Mouse (Mus musculus): ENCODE data around the gene Sall4. TPM values are rescaled to one million over a fixed set of nuclear protein-coding genes. Genes with fewer than 3 reads are reported as not detected.
"Not testable (repeated sequence)": the region's sequence is repeated elsewhere in the genome, so short reads cannot be mapped to it uniquely, and the experiment has no call there.

Sall4 gene
- polyA plus RNA-seq, 1 experiment from 2014 or later: 37.2 TPM

GRCm38 (mm10) chr2:168764460-168764867 is 3.3 kb downstream of the Sall4 start:
- Histone ChIP-seq H3K36me3 (ENCODE audit: control insufficient read depth, insufficient read depth, low read length) (no peaks in the 10 kb centered on the region), H3K27ac (ENCODE audit: low read depth, low read length) (0 out of 2 replicates have a peak overlapping the region, but pooled peaks have one; percentile 89), H3K9me3 (ENCODE audit: control insufficient read depth, low read length) (no peaks in the 10 kb centered on the region), H3K4me2 (peak overlapping the region; percentile 81), H3K27me3 (ENCODE audit: control insufficient read depth, insufficient read depth, low read length) (peaks cover 5% of the 10 kb centered on the region; the same call in 1 of the 2 replicates), H3K4me3 (ENCODE audit: low read depth, low read length) (peak overlapping the region; percentile 88), H3K9ac (ENCODE audit: low read length) (peak overlapping the region; percentile 22; the same call in 1 of the 2 replicates), H3K4me1 (ENCODE audit: control insufficient read depth, insufficient read depth, low read length) (peaks cover 34% of the 10 kb centered on the region)
- WGBS: 2% methylated on average over 9 of the region's 9 CpGs
- ATAC-seq (ENCODE audit: low FRiP score): no peak
- DNase-seq (ENCODE audit: low spot score, missing footprints): peak; percentile 93

GRCm38 (mm10) chr2:168763785-168764184 is 4.0 kb downstream of the Sall4 start:
- Histone ChIP-seq H3K4me3 (ENCODE audit: low read depth, low read length) (peak overlapping the region; percentile 88), H3K4me1 (ENCODE audit: control insufficient read depth, insufficient read depth, low read length) (peaks cover 33% of the 10 kb centered on the region), H3K9ac (ENCODE audit: low read length) (peak overlapping the region; percentile 22; the same call in 1 of the 2 replicates), H3K27ac (ENCODE audit: low read depth, low read length) (no peak overlapping the region), H3K27me3 (ENCODE audit: control insufficient read depth, insufficient read depth, low read length) (peaks cover 5% of the 10 kb centered on the region; the same call in 1 of the 2 replicates), H3K4me2 (peak overlapping the region; percentile 81), H3K36me3 (ENCODE audit: control insufficient read depth, insufficient read depth, low read length) (no peaks in the 10 kb centered on the region), H3K9me3 (ENCODE audit: control insufficient read depth, low read length) (no peaks in the 10 kb centered on the region)
- peak; percentile 93 for DNase-seq (ENCODE audit: low spot score, missing footprints)
- ATAC-seq (ENCODE audit: low FRiP score): no peak
- WGBS: 2% methylated on average over 7 of the region's 7 CpGs

GRCm38 (mm10) chr2:168762411-168762815 is 5.3 kb downstream of the Sall4 start:
- H3K4me2 ChIP-seq: peak overlapping the region; percentile 81
- DNase-seq (ENCODE audit: low spot score, missing footprints) (peak; percentile 90), ATAC-seq (ENCODE audit: low FRiP score) (no peak)
- peak overlapping the region; percentile 18; the same call in 1 of the 2 replicates for H3K27ac ChIP-seq (ENCODE audit: low read depth, low read length)
- H3K27me3 ChIP-seq (ENCODE audit: control insufficient read depth, insufficient read depth, low read length): no peaks in the 10 kb centered on the region
- H3K9ac ChIP-seq (ENCODE audit: low read length): peak overlapping the region; percentile 29; the same call in 1 of the 2 replicates
- peak overlapping the region; percentile 88 for H3K4me3 ChIP-seq (ENCODE audit: low read depth, low read length)
- peaks cover 33% of the 10 kb centered on the region for H3K4me1 ChIP-seq (ENCODE audit: control insufficient read depth, insufficient read depth, low read length)
- no peaks in the 10 kb centered on the region; the same call in 1 of the 2 replicates for H3K36me3 ChIP-seq (ENCODE audit: control insufficient read depth, insufficient read depth, low read length)
- 1% methylated on average over 12 of the region's 12 CpGs for WGBS
- H3K9me3 ChIP-seq (ENCODE audit: control insufficient read depth, low read length): no peaks in the 10 kb centered on the region

- Histone ChIP-seq H3K4me1 (ENCODE audit: control insufficient read depth, insufficient read depth, low read length) (peaks cover 33% of the 10 kb centered on the region), H3K27ac (ENCODE audit: low read depth, low read length) (peak overlapping the region; percentile 18; the same call in 1 of the 2 replicates), H3K4me2 (peak overlapping the region; percentile 81)
Observed at GRCm38 (mm10) chr2:168761954-168762353, 5.8 kb downstream of the Sall4 start.

GRCm38 (mm10) chr2:168761141-168761540 is 6.6 kb downstream of the Sall4 start:
- ATAC-seq (ENCODE audit: low FRiP score): no peak
- Histone ChIP-seq H3K4me1 (ENCODE audit: control insufficient read depth, insufficient read depth, low read length) (peaks cover 33% of the 10 kb centered on the region), H3K27ac (ENCODE audit: low read depth, low read length) (no peak overlapping the region), H3K9ac (ENCODE audit: low read length) (no peak overlapping the region), H3K4me2 (no peak overlapping the region), H3K9me3 (ENCODE audit: control insufficient read depth, low read length) (no peaks in the 10 kb centered on the region), H3K27me3 (ENCODE audit: control insufficient read depth, insufficient read depth, low read length) (no peaks in the 10 kb centered on the region), H3K4me3 (ENCODE audit: low read depth, low read length) (no peak overlapping the region), H3K36me3 (ENCODE audit: control insufficient read depth, insufficient read depth, low read length) (peaks cover 7% of the 10 kb centered on the region)
- no peak for DNase-seq (ENCODE audit: low spot score, missing footprints)
- WGBS: 83% methylated on average over 9 of the region's 9 CpGs

More at GRCm38 (mm10) chr2:168761954-168762353, 5.8 kb downstream of the Sall4 start:
- peak overlapping the region; percentile 88 for H3K4me3 ChIP-seq (ENCODE audit: low read depth, low read length)
- H3K27me3 ChIP-seq (ENCODE audit: control insufficient read depth, insufficient read depth, low read length): no peaks in the 10 kb centered on the region
- H3K9me3 ChIP-seq (ENCODE audit: control insufficient read depth, low read length): no peaks in the 10 kb centered on the region
- WGBS: 5% methylated on average over 4 of the region's 4 CpGs
- no peak for ATAC-seq (ENCODE audit: low FRiP score)
- DNase-seq (ENCODE audit: low spot score, missing footprints): no peak
- no peaks in the 10 kb centered on the region; the same call in 1 of the 2 replicates for H3K36me3 ChIP-seq (ENCODE audit: control insufficient read depth, insufficient read depth, low read length)
- H3K9ac ChIP-seq (ENCODE audit: low read length): peak overlapping the region; percentile 29; the same call in 1 of the 2 replicates

GRCm38 (mm10) chr2:168744406-168744805 is 23.3 kb downstream of the Sall4 start:
- not testable (repeated sequence) for H3K27me3 ChIP-seq (ENCODE audit: control insufficient read depth, insufficient read depth, low read length); ATAC-seq (ENCODE audit: low FRiP score); H3K9ac ChIP-seq (ENCODE audit: low read length); H3K9me3 ChIP-seq (ENCODE audit: control insufficient read depth, low read length); H3K4me2 ChIP-seq; H3K36me3 ChIP-seq (ENCODE audit: control insufficient read depth, insufficient read depth, low read length); H3K27ac ChIP-seq (ENCODE audit: low read depth, low read length); H3K4me3 ChIP-seq (ENCODE audit: low read depth, low read length); DNase-seq (ENCODE audit: low spot score, missing footprints); H3K4me1 ChIP-seq (ENCODE audit: control insufficient read depth, insufficient read depth, low read length)
- 90% methylated on average over 10 of the region's 10 CpGs for WGBS

GRCm38 (mm10) chr2:168742649-168743048 is 25.1 kb downstream of the Sall4 start:
- Histone ChIP-seq H3K27ac (ENCODE audit: low read depth, low read length) (no peak overlapping the region), H3K4me1 (ENCODE audit: control insufficient read depth, insufficient read depth, low read length) (peaks cover 2% of the 10 kb centered on the region; the same call in 1 of the 2 replicates), H3K4me3 (ENCODE audit: low read depth, low read length) (peak overlapping the region; percentile 84), H3K9ac (ENCODE audit: low read length) (no peak overlapping the region), H3K9me3 (ENCODE audit: control insufficient read depth, low read length) (no peaks in the 10 kb centered on the region), H3K27me3 (ENCODE audit: control insufficient read depth, insufficient read depth, low read length) (no peaks in the 10 kb centered on the region), H3K4me2 (no peak overlapping the region), H3K36me3 (ENCODE audit: control insufficient read depth, insufficient read depth, low read length) (no peaks in the 10 kb centered on the region)
- WGBS: 20% methylated on average over 7 of the region's 7 CpGs
- DNase-seq (ENCODE audit: low spot score, missing footprints) (peak; percentile 95), ATAC-seq (ENCODE audit: low FRiP score) (no peak)

- H3K9ac ChIP-seq (ENCODE audit: low read length): peak within 1 kb of the TSS; percentile 92
- 17% methylated on average over 18 of the region's 33 CpGs for WGBS
Observed at GRCm38 (mm10) chr2:168742059-168742627, 25.6 kb downstream of the Sall4 start, which contains the start of gene Atp9a. Gene Atp9a (minus strand): TSS chr2:168742409.

More at GRCm38 (mm10) chr2:168742059-168742627, 25.6 kb downstream of the Sall4 start, which contains the start of gene Atp9a:
- Histone ChIP-seq H3K36me3 (ENCODE audit: control insufficient read depth, insufficient read depth, low read length) (no peaks in the 10 kb centered on the region), H3K9me3 (ENCODE audit: control insufficient read depth, low read length) (no peaks in the 10 kb centered on the region), H3K27me3 (ENCODE audit: control insufficient read depth, insufficient read depth, low read length) (no peaks in the 10 kb centered on the region), H3K27ac (ENCODE audit: low read depth, low read length) (peak within 1 kb of the TSS; percentile 65), H3K4me3 (ENCODE audit: low read depth, low read length) (peak within 1 kb of the TSS; percentile 84), H3K4me1 (ENCODE audit: control insufficient read depth, insufficient read depth, low read length) (peaks cover 2% of the 10 kb centered on the region; the same call in 1 of the 2 replicates), H3K4me2 (peak within 1 kb of the TSS; percentile 71)
- peak; percentile 57 for ATAC-seq (ENCODE audit: low FRiP score)
- DNase-seq (ENCODE audit: low spot score, missing footprints): peak; percentile 92

Data from midbrain, embryonic 11.5 days (tissue).